Mouse (Mus musculus): ENCODE measurements around the gene Pdcd1lg2. TPM values are rescaled to one million over a fixed set of nuclear protein-coding genes. Genes with fewer than 3 reads are reported as not detected.

Gene Pdcd1lg2
- total and polyA plus RNA-seq, 3 experiments = 1.7 to 5.4 TPM; not detected in 1

- TF ChIP-seq MAZ (IDR thresholded peaks at IDR 0.05; ENCODE audit: low read depth, low read length) (peak; percentile 80), KAT2A (conservative IDR thresholded peaks at IDR 0.05; ENCODE audit: low read depth, low read length) (no peak), BHLHE40 (IDR thresholded peaks at IDR 0.05; ENCODE audit: borderline replicate concordance, low read depth, low read length) (no peak), MAX (IDR thresholded peaks at IDR 0.05; ENCODE audit: low read length) (peak; percentile 48; the same call in 1 of the 2 replicates), NELFE (IDR thresholded peaks at IDR 0.05; ENCODE audit: low read depth, low read length) (no peak; the same call in 1 of the 2 replicates), CTCF (IDR thresholded peaks at IDR 0.05 in 2 of 3, conservative IDR thresholded peaks at IDR 0.05 in 1 of 3; ENCODE audit: control insufficient read depth in 1 of 3, insufficient read depth in 1 of 3, low read depth in 2 of 3, low read length in 3 of 3, poor library complexity in 1 of 3, severe bottlenecking in 1 of 3) (no peak), SMC3 (IDR thresholded peaks at IDR 0.05; ENCODE audit: low read depth, low read length) (no peak), GABPA (IDR thresholded peaks at IDR 0.05; ENCODE audit: low read depth, low read length) (no peak), NRF1 (IDR thresholded peaks at IDR 0.05; ENCODE audit: insufficient read depth, low read depth, low read length, poor library complexity, severe bottlenecking) (no peak), POLR2A (IDR thresholded peaks at IDR 0.05; ENCODE audit: control insufficient read depth in 1 of 2, insufficient read depth in 1 of 2, low read depth in 1 of 2, low read length in 2 of 2, poor library complexity in 1 of 2) (no peak), ETS1 (IDR thresholded peaks at IDR 0.05; ENCODE audit: low read depth, low read length) (peak; percentile 81), POLR2AphosphoS5 (IDR thresholded peaks at IDR 0.05; ENCODE audit: borderline replicate concordance, low read depth, low read length) (no peak), RCOR1 (IDR thresholded peaks at IDR 0.05; ENCODE audit: low read depth, low read length) (peak; percentile 85), EP300 (IDR thresholded peaks at IDR 0.05; ENCODE audit: low read depth in 1 of 2, low read length in 2 of 2) (peak; percentile 87 to 97), UBTF (IDR thresholded peaks at IDR 0.05; ENCODE audit: borderline replicate concordance, insufficient read depth, low read depth, low read length) (no peak), CHD1 (IDR thresholded peaks at IDR 0.05; ENCODE audit: low read depth, low read length) (no peak; the same call in 1 of the 2 replicates)
Measured at GRCm38 (mm10) chr19:29442492-29442891, 31.8 kb downstream of the Pdcd1lg2 start (continued).

- H3K4me1 ChIP-seq (ENCODE audit: control insufficient read depth in 1 of 2, insufficient read depth in 2 of 2, low read length in 2 of 2) = peaks cover 11 to 24% of the 10 kb centered on the region in 2 experiments
- H3K4me3 ChIP-seq (ENCODE audit: control insufficient read depth in 1 of 2, insufficient read depth in 1 of 2, low read depth in 2 of 2, low read length in 2 of 2) = no peak overlapping the region
- H3K27ac ChIP-seq (ENCODE audit: control insufficient read depth, low read depth, low read length) = no peak overlapping the region
- no peaks in the 10 kb centered on the region for H3K9me3 ChIP-seq (replicated peaks; ENCODE audit: insufficient read depth, low read length)
- no peaks in the 10 kb centered on the region for H3K79me2 ChIP-seq (ENCODE audit: control insufficient read depth, insufficient read depth, low read length, poor library complexity)
- H3K36me3 ChIP-seq (ENCODE audit: control insufficient read depth in 1 of 2, insufficient read depth in 2 of 2, low read length in 2 of 2) = peaks cover 0 to 28% of the 10 kb centered on the region in 2 experiments; a peak in 2 of 4 replicates
- H3K27me3 ChIP-seq (ENCODE audit: control insufficient read depth in 1 of 2, insufficient read depth in 2 of 2, low read length in 2 of 2) = no peaks in the 10 kb centered on the region
- H3K9ac ChIP-seq (ENCODE audit: control insufficient read depth, low read depth, low read length, poor library complexity, severe bottlenecking) = no peak overlapping the region
- no peak for DNase-seq (ENCODE audit: low read depth, low spot score)
- TF ChIP-seq SMC3 (IDR thresholded peaks at IDR 0.05; ENCODE audit: low read depth, low read length) = peak; percentile 49
- peak; percentile 42 for TF ChIP-seq RAD21 (IDR thresholded peaks at IDR 0.05; ENCODE audit: low read depth, low read length)
- TF ChIP-seq JUND (IDR thresholded peaks at IDR 0.05; ENCODE audit: low read depth, low read length) = no peak
- no peak for TF ChIP-seq SIN3A (IDR thresholded peaks at IDR 0.05; ENCODE audit: low read length)
- peak in 2 of 3 experiments; percentile 12 to 45; a peak in 2 of 6 replicates for TF ChIP-seq CTCF (IDR thresholded peaks at IDR 0.05 in 2 of 3, conservative IDR thresholded peaks at IDR 0.05 in 1 of 3; ENCODE audit: control insufficient read depth in 1 of 3, insufficient read depth in 1 of 3, low read depth in 2 of 3, low read length in 3 of 3, poor library complexity in 1 of 3, severe bottlenecking in 1 of 3)
- no peak for TF ChIP-seq NRF1 (IDR thresholded peaks at IDR 0.05; ENCODE audit: insufficient read depth, low read depth, low read length, poor library complexity, severe bottlenecking)
- TF ChIP-seq ZC3H11A (IDR thresholded peaks at IDR 0.05; ENCODE audit: low read depth, low read length) = peak; percentile 21; the same call in 1 of the 2 replicates
- TF ChIP-seq GABPA (IDR thresholded peaks at IDR 0.05; ENCODE audit: low read depth, low read length) = no peak
- no peak for TF ChIP-seq GATA1 (IDR thresholded peaks at IDR 0.05; ENCODE audit: low read depth, low read length)
- no peak for TF ChIP-seq EP300 (IDR thresholded peaks at IDR 0.05; ENCODE audit: low read depth in 1 of 2, low read length in 2 of 2)
- TF ChIP-seq TAL1 (IDR thresholded peaks at IDR 0.05; ENCODE audit: low read length) = no peak
- TF ChIP-seq HCFC1 (IDR thresholded peaks at IDR 0.05; ENCODE audit: low read depth, low read length) = 0 out of 2 replicates have a peak, but pooled peaks have one; percentile 25
- no peak for TF ChIP-seq TBP (IDR thresholded peaks at IDR 0.05; ENCODE audit: low read depth, low read length)
Measured at GRCm38 (mm10) chr19:29444364-29444763, 33.6 kb downstream of the Pdcd1lg2 start.

All from MEL (cell line).